Mouse (Mus musculus): ENCODE results near the gene F2r.

- TF ChIP-seq CTCF (conservative IDR thresholded peaks at IDR 0.05; ENCODE audit: insufficient read depth, insufficient read length, low read depth, low read length), result no peak
- TF ChIP-seq POLR2A (IDR thresholded peaks at IDR 0.05; ENCODE audit: low read depth, low read length), result no peak
These were observed 22.4 kb downstream of the F2r start for GRCm38 (mm10) chr13:95595921-95596320.

Data from kidney, adult 2 months (tissue).